Mouse (Mus musculus): ENCODE data around the gene Dnase1. TPM values are rescaled to one million over a fixed set of nuclear protein-coding genes. Genes with fewer than 3 reads are reported as not detected.
"Not testable (repeated sequence)": the region's sequence is repeated elsewhere in the genome, so short reads cannot be mapped to it uniquely, and the experiment has no call there.

The Dnase1 gene
- polyA plus RNA-seq, 1 experiment from 2014 or later = 6.3 TPM

DNA sequence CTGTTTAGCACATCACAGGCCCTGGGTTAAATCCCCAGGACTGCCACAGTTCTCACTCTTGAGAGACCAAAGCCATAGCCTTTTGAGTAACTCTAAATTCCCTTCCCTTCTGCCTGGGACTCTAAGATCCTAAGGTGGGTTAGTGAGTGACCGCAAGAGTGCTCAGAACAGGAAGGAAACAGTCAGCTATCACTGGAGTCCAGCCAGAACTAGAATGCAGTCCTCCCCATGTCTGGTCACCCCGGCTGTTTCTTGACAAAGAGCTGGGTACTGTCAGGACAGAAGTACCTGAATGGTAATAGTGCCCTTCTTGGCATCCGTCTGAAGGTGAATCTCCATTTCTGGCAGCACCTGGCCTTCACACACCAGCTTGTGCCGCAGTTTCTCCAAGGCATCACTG, 28.2 kb downstream of the Dnase1 start:
- H3K4me1 ChIP-seq = no peaks in the 10 kb centered on the region
- DNase-seq (ENCODE audit: low spot score) = no peak
- peaks cover 92% of the 10 kb centered on the region for H3K36me3 ChIP-seq
- H3K27ac ChIP-seq = no peak overlapping the region
- no peaks in the 10 kb centered on the region for H3K27me3 ChIP-seq (ENCODE audit: low read depth, poor library complexity, severe bottlenecking)
- no peaks in the 10 kb centered on the region for H3K9me3 ChIP-seq (replicated peaks)
- H3K4me3 ChIP-seq = no peak overlapping the region
- WGBS = 95% methylated on average over 4 of the region's 4 CpGs

DNA sequence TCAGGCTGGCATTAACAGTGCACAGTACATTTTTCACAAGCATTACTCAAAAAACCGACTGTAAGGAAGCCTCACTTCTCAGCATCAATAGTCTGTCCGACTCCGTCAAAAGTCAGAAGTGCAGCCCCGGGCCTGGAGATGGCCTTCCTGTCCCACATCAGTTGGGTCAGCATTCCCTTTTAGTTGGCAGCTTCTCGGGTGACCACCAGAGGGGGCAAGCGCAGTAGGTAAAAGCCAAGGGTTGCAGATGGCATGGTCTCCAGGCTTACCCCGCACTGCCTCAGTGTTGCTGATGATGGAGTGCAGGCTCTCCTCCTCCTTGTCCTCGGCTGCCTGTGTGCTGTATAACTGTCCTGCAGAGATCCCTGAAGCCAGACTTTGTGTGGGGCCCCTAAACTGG, 31.8 kb downstream of the Dnase1 start:
- H3K36me3 ChIP-seq = peaks cover 71% of the 10 kb centered on the region
- H3K27me3 ChIP-seq (ENCODE audit: low read depth, poor library complexity, severe bottlenecking) = no peaks in the 10 kb centered on the region
- H3K4me3 ChIP-seq = no peak overlapping the region
- H3K9me3 ChIP-seq (replicated peaks) = no peaks in the 10 kb centered on the region
- H3K27ac ChIP-seq = no peak overlapping the region
- 64% methylated on average over 8 of the region's 8 CpGs for WGBS
- DNase-seq (ENCODE audit: low spot score) = peak; percentile 50
- H3K4me1 ChIP-seq = no peaks in the 10 kb centered on the region

DNA sequence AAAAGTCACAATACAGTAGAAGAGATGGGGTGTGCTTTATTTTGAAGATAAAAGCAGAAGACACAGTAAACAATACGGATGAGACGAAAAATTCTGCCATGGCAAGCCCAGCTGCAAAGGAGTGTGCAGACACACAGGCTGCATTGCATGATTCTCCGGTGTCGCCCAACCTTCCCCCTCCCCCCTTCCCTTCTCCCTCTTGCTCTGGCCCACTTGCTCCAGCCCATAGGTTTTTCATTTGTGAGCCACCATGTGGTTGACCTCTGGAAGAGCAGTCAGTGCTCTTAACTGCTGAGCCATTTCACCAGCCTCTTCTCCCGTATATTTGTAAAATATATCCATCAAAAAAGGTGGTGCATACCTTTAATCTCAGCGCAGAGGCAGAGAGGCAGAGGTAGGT, 37.6 kb downstream of the Dnase1 start:
- no peaks in the 10 kb centered on the region for H3K9me3 ChIP-seq (replicated peaks)
- H3K27ac ChIP-seq = no peak overlapping the region
- WGBS = 68% methylated on average over 6 of the region's 6 CpGs
- no peak overlapping the region for H3K4me3 ChIP-seq
- DNase-seq (ENCODE audit: low spot score) = no peak
- peaks cover 24% of the 10 kb centered on the region; the same call in 1 of the 2 replicates for H3K36me3 ChIP-seq
- H3K27me3 ChIP-seq (ENCODE audit: low read depth, poor library complexity, severe bottlenecking) = no peaks in the 10 kb centered on the region
- H3K4me1 ChIP-seq = peaks cover 11% of the 10 kb centered on the region

DNA sequence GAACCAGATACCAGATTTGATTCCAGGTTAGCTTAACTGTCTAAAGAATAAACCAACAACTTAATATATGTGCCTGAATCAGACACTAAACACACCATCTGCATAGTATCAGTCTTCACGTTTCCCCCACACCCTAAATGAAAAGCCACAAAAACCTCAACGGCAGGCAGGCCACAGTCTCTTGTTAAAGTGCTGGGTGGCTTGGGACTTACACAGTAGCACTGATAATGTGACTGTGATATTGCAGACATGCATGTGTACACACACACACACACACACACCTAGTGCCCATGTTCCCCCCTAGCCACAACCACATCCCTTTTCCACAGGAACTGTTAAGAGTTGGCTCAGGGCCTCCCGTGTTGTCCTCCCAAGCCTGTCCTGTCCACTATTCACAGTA, 38.1 kb downstream of the Dnase1 start:
- Histone ChIP-seq H3K4me3 (no peak overlapping the region), H3K27ac (no peak overlapping the region), H3K4me1 (peaks cover 11% of the 10 kb centered on the region), H3K36me3 (peaks cover 23% of the 10 kb centered on the region; the same call in 1 of the 2 replicates), H3K27me3 (ENCODE audit: low read depth, poor library complexity, severe bottlenecking) (no peaks in the 10 kb centered on the region), H3K9me3 (replicated peaks) (no peaks in the 10 kb centered on the region)
- no peak for DNase-seq (ENCODE audit: low spot score)
- 77% methylated on average over 3 of the region's 3 CpGs for WGBS

DNA sequence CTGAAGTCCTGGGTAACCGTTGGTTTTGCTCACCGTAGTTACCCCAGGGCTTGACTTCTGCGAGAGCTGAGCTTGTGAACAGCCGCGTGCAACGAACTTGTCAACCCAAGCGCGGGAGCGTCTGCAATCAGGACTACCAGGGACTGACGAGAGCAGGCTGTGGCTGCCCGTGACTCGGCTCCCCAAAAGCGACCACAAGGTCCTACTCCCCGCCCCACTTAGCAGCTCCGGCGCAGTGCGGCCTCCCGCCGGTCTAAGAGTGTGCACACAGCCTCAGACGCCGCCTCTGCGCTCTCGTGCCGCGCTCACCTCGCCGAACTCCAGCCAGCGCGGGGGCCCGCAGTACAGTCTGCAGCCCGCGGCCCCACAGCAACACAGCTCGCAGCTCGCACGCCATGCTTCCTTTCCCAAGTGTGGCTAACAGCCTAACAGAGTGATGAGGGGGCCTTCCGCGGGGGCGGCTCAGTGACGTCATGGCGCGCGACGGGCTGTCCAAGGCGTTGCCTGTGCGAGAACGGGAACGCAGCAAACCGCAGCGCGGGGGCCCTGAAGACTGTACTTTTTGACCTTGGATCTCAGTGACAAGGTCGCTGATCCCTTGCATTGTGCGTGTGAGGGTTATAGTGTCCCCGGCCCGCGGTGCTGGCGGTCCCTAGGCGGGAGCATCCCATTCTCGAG, 40.8 kb downstream of the Dnase1 start, which contains the start of gene Trap1:
TSS of gene Trap1 (minus strand) at position 444 of the 678 bp plus-strand sequence.
- Histone ChIP-seq H3K4me3 (peak within 1 kb of the TSS; percentile 75), H3K27ac (peak within 1 kb of the TSS; percentile 84), H3K27me3 (ENCODE audit: low read depth, poor library complexity, severe bottlenecking) (no peaks in the 10 kb centered on the region), H3K4me1 (peaks cover 11% of the 10 kb centered on the region), H3K9me3 (replicated peaks) (no peaks in the 10 kb centered on the region), H3K36me3 (peaks cover 26% of the 10 kb centered on the region)
- peak; percentile 95 for DNase-seq (ENCODE audit: low spot score)
- under 1% methylated on average over 58 of the region's 58 CpGs for WGBS

DNA sequence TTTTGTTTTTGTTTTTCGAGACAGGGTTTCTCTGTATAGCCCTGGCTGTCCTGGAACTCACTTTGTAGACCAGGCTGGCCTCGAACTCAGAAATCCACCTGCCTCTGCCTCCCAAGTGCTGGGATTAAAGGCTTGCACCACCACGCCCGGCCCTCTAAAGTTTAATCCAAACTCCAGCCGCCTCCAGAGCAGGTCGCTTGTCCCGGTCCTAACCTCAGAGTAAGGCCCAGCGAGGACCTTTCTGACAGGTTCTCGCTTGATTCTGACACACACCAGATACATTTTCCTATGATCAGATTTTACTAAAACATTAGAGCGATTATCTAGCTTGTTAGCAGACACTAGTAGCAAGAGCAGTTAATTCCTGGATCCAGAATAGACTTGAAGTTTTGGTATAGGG, 41.6 kb downstream of the Dnase1 start:
- H3K27me3 ChIP-seq (ENCODE audit: low read depth, poor library complexity, severe bottlenecking); DNase-seq (ENCODE audit: low spot score); H3K9me3 ChIP-seq (replicated peaks): not testable (repeated sequence)
- H3K4me3 ChIP-seq = peak overlapping the region; percentile 75
- peak overlapping the region; percentile 84; the same call in 1 of the 2 replicates for H3K27ac ChIP-seq
- WGBS = 72% methylated on average over 10 of the region's 10 CpGs
- H3K4me1 ChIP-seq = peaks cover 11% of the 10 kb centered on the region
- peaks cover 27% of the 10 kb centered on the region for H3K36me3 ChIP-seq

DNA sequence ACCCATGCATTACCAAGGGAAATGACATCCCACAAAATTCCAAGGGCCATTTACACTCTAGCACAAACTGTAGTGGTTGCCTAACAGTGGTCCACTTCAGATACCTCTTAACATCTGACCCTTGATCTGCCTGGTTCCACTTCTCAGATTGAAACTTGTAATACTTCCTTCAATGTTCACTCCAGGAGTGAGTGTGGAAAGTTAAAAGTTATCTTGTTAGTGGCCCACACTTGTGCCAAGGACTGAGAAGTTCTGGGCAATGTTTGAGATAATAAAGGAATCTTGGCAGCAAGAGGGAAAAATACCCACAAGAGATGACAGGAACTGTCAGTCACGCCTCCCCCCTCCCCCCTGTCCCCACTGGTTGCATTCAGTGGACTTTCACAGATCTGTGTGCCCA, 42.9 kb downstream of the Dnase1 start:
- no peak overlapping the region for H3K4me3 ChIP-seq
- H3K36me3 ChIP-seq = peaks cover 34% of the 10 kb centered on the region
- WGBS = 74% methylated on average over 1 of the region's 1 CpGs
- H3K27ac ChIP-seq = no peak overlapping the region
- no peaks in the 10 kb centered on the region for H3K27me3 ChIP-seq (ENCODE audit: low read depth, poor library complexity, severe bottlenecking)
- no peak for DNase-seq (ENCODE audit: low spot score)
- no peaks in the 10 kb centered on the region for H3K9me3 ChIP-seq (replicated peaks)
- H3K4me1 ChIP-seq = peaks cover 11% of the 10 kb centered on the region

DNA sequence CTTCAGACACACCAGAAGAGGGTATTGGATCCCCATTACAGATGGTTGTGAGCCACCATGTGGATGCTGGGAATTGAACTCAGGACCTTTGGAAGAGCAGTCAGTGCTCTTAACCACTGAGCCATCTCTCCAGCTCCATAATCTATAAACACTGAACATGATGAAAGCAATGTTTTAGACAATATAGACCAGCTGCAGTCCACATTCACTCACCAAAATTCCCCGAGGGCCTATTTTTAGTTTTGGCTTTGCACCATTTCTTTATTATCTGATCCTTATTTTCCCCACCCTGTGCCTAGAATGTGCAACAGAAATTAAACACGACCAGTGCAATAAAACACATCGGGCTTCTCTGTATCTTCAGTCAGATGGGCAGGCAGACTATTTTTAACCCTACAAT, 43.7 kb downstream of the Dnase1 start:
- DNase-seq (ENCODE audit: low spot score) = not testable (repeated sequence)
- WGBS = 81% methylated on average over 3 of the region's 3 CpGs
- H3K36me3 ChIP-seq = peaks cover 39% of the 10 kb centered on the region

DNA sequence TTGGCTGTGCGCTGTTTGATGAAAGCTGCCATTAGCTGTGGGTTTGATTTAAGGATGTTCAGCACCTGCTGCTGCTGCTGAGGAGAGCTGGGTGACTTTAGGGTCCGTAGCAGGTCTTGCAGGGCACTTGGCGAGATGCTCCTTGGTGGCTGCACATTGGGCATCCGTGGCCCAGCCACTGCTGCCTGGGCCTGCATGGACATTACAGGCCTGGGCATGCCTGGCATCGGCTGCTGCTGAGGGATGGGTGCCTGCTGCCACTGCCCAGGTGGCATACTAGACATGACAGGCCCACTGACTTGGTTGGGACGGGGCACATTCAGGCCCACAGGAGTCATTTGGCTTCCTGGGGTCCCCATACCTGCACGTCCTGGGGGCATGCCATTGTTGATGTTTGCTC, 48.3 kb downstream of the Dnase1 start:
- no peak for DNase-seq (ENCODE audit: low spot score)
- Histone ChIP-seq H3K27me3 (ENCODE audit: low read depth, poor library complexity, severe bottlenecking) (no peaks in the 10 kb centered on the region), H3K27ac (no peak overlapping the region), H3K36me3 (peaks cover 85% of the 10 kb centered on the region), H3K9me3 (replicated peaks) (no peaks in the 10 kb centered on the region), H3K4me3 (no peak overlapping the region), H3K4me1 (no peaks in the 10 kb centered on the region)
- WGBS = 95% methylated on average over 7 of the region's 7 CpGs

More for the DNA sequence above, 43.7 kb downstream of the Dnase1 start:
- H3K9me3 ChIP-seq (replicated peaks); H3K27ac ChIP-seq; H3K4me3 ChIP-seq; H3K27me3 ChIP-seq (ENCODE audit: low read depth, poor library complexity, severe bottlenecking): not testable (repeated sequence)
- peaks cover 11% of the 10 kb centered on the region for H3K4me1 ChIP-seq

DNA sequence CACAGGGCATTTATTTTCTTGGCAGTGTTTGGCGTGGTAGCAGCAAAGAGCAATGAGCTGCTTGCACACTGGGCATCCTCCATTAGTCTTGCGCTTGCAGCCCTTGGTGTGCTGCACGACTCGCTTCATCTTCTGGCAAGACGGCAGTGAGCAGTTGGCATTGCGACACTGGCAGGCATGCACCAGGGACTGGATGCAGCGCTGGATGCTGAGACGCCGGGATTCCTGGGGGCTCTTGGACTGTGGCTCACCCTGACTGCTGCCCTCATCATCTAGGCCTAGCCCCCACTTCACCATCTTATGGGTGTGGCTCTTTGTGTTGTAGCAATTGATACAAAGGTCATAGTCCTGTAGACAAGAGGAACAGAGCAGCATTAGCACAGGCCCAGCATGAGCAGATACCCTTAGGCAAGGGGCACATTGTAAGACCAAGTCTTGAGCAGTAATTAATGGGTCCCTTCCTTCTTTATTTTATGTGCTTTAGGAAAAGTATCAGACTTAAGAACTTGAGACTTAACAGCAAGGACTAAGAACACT, 49.2 kb downstream of the Dnase1 start:
- Histone ChIP-seq H3K9me3 (replicated peaks) (no peaks in the 10 kb centered on the region), H3K4me3 (no peak overlapping the region), H3K27ac (no peak overlapping the region), H3K4me1 (no peaks in the 10 kb centered on the region), H3K36me3 (peaks cover 94% of the 10 kb centered on the region), H3K27me3 (ENCODE audit: low read depth, poor library complexity, severe bottlenecking) (no peaks in the 10 kb centered on the region)
- DNase-seq (ENCODE audit: low spot score) = no peak
- WGBS = 98% methylated on average over 9 of the region's 9 CpGs

DNA sequence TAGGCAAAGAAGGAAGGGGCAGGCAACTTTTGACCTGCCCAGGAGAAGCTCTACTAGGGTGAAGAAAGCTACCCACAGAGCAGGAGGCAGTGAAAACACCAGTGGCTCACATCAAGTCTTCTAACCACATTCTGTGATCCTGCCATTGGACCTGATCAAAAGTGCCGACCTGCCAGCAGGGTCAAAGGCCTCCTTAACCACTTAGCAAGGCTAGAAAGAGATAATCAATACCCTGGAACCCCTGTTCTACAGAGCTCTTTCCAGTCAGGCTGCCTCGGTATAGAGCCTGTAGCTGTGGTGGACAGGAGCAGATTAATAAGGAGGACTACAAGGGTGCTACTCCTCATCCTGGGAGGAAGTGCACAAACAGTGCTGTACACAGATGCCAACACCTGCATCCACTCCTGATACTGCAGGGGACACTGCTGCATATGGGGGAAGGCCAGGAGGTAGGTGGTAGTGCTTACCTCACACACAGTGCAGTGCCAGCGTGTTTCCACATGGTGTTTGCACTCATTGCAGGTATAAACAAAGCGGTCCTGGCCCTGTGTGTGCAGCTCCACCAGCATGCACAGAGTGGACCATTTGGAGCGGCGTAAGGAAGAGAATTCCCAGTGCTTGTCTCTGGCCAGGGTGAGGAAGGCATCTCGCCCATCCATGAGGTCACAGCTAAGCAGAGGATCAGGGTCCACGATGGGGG, 50.6 kb downstream of the Dnase1 start:
- H3K36me3 ChIP-seq = peaks cover 99% of the 10 kb centered on the region
- no peaks in the 10 kb centered on the region for H3K9me3 ChIP-seq (replicated peaks)
- H3K27me3 ChIP-seq (ENCODE audit: low read depth, poor library complexity, severe bottlenecking) = no peaks in the 10 kb centered on the region
- H3K4me1 ChIP-seq = no peaks in the 10 kb centered on the region
- DNase-seq (ENCODE audit: low spot score) = no peak
- 94% methylated on average over 8 of the region's 8 CpGs for WGBS
- no peak overlapping the region for H3K4me3 ChIP-seq
- no peak overlapping the region for H3K27ac ChIP-seq
